Mouse (Mus musculus) cerebral cortex, adult 2 months (tissue): ENCODE results near the gene Dock2.

Experiments
- WGBS: fragments of 180-500 bp; shearing (Covaris S2); methylation state at CpG from one replicate; pipeline ENCODE4 v1.1.7; 2018; 5-methylcytosine and 5-hydroxymethylcytosine counted together

Dock2 gene

DNA sequence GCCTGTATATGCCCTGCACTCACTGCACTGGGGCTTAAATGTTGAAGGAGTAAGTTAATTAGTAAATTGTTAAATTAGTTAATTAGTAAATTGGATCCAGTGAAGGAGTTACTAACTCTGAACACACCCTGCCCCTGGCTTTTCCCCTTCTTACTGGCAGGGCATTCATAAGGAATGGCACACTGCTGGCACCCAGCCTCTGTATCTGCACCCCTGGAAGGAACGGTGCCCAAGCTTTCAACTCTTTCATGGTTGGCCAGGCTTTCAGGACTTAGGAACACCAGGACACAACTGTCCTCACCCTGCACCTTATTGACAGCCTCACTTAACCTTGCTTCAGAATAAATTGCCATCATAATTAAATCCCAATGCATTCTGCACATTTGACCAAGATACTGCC lies 359.1 kb downstream of the Dock2 start:
- 71% methylated on average over 1 of the region's 1 CpGs for WGBS

- WGBS: 21% methylated on average over 6 of the region's 6 CpGs
Measured at GRCm38 (mm10) chr11:34421061-34421460, 362.6 kb downstream of the Dock2 start.

DNA sequence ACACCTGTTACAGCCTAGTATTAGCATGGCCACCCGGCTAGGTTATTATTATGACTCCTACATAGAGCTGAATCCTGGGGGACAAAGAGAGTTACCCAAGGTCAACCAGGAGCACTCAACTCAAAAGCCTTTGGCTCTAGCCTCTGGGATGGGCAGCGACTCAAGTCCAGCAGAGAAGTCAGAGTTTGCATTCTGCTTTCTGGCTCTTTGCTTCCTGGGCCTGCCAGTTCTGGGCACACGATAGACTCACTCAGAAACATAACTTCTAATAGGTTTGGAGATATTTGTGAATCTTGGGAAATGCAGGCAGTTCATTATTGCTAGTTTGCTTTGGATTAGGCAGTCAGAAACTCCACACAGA lies 367.1 kb downstream of the Dock2 start:
- WGBS: 63% methylated on average over 3 of the region's 3 CpGs

- 44% methylated on average over 9 of the region's 9 CpGs for WGBS
Measured at GRCm38 (mm10) chr11:34415884-34416618, 367.6 kb downstream of the Dock2 start.

DNA sequence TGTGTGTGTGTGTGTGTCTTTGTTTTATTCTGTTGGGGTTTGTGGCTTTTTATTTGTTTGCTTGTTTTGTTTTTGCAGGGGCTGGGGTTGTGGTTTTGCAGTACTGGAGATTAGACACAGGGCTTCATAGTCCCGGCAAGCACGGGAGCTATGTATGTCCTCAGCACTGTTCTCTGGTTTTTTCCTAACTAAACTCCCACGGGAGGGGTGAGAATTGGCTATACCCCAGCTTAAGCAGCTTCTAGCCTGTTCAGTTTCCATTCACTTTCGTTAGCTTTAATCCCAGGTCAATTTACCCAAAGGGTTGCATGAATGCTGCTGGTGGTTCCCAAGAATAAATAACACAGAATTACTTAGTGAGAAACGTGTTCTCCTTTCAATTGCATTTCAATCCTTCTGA lies 376.8 kb downstream of the Dock2 start:
- WGBS: 37% methylated on average over 5 of the region's 5 CpGs

DNA sequence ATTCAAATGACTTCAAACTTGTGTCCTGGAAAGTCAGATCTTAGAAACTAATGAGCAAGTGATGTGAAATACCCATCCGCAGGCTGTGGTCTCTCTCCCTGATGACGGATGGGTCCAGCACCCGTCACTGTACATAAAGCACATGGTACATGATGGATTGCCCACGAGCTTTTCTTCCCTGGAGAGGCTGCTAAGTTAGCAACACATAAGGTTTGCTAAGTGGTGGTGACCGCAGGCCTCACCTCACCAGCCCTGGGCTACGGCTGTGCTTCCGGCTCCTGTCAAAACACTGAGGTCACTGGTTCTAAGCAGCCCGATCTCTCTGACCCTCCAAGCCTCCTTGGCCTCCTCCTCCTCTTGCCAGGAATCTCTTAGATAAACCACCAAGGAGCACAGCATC lies 377.4 kb downstream of the Dock2 start:
- 92% methylated on average over 8 of the region's 8 CpGs for WGBS

DNA sequence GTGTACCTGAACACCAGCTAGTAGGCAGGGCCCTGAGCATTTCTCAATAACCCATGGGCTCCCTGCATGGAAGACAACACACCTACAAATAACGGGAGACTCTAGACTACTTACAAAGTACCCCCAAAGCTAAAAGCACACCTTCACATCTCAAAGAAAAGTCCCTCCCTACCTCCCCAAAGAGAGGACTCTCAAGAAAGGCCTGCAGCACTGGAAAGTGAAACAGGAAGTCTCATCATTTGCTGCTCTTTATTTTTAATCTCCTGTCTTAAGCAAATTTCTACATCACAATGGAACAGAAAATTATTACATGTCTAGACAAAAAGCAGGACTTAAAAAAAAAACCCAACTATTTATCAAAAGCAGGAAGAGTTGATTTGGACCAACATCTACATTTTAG lies 378.4 kb downstream of the Dock2 start:
- WGBS: 86% methylated on average over 1 of the region's 1 CpGs

DNA sequence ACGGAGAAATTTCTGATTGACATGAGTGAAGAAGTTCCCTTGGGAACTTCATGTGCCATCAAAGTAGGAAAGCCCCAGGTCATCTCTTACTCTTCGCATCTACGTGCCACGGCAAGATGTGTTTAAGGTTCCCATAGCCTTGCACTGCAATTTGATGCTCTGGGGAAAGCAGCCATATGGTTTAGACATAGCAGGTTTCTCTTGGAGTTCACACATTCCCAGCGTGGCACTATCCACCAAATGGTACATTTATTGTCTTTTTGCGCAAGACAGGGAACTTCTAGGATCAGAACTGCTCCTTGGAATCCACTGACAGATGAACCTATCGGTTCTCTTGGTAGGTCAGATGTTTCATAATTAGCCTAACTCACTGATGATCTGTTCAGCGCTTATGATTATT lies 382.3 kb downstream of the Dock2 start:
- 73% methylated on average over 8 of the region's 8 CpGs for WGBS

GRCm38 (mm10) chr11:34398555-34398954 lies 385.1 kb downstream of the Dock2 start:
- WGBS: 79% methylated on average over 2 of the region's 2 CpGs

DNA sequence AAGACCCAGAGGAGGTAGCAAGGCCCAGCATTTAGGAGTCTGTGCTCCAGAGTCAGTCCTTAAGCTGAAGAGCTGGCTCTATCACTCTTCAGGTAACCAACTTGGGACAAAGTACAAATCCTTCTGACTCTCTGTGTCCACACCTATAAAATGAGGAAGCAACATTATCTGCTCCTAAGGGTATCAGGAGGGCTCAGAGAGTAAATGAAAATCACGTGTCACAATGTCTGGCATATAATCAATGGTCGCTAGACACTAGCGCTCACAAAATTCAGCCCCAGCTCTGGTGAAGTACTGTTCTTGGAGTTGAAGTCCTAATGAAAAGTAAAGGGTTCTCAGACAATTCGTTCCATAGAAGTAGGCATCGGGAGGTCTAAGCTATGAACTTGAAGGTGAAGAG lies 386.0 kb downstream of the Dock2 start:
- WGBS: 96% methylated on average over 5 of the region's 5 CpGs

- 88% methylated on average over 3 of the region's 3 CpGs for WGBS
Measured at GRCm38 (mm10) chr11:34395802-34396201, 387.9 kb downstream of the Dock2 start.

DNA sequence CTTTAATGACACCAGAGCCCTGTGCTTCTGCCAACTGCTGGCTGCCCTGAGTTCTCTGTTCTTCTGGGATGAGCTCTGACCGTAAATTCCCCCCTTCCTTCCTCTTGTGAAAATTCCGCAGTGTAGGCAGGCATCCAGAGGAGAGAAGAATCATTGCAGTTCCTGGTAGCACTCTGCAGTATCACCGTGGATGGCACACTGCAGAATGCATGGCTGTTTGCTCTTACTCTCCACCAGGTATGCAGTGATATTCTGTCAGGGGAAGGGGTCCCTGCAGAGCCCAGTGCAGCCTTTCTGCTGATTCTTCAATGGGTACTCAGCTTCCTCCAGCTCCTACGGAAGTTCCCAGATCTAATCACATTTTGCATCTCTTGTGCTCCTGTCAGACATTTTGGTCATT lies 391.6 kb downstream of the Dock2 start:
- WGBS: 55% methylated on average over 4 of the region's 4 CpGs

GRCm38 (mm10) chr11:34389261-34390116 lies 394.2 kb downstream of the Dock2 start:
- 86% methylated on average over 6 of the region's 6 CpGs for WGBS

DNA sequence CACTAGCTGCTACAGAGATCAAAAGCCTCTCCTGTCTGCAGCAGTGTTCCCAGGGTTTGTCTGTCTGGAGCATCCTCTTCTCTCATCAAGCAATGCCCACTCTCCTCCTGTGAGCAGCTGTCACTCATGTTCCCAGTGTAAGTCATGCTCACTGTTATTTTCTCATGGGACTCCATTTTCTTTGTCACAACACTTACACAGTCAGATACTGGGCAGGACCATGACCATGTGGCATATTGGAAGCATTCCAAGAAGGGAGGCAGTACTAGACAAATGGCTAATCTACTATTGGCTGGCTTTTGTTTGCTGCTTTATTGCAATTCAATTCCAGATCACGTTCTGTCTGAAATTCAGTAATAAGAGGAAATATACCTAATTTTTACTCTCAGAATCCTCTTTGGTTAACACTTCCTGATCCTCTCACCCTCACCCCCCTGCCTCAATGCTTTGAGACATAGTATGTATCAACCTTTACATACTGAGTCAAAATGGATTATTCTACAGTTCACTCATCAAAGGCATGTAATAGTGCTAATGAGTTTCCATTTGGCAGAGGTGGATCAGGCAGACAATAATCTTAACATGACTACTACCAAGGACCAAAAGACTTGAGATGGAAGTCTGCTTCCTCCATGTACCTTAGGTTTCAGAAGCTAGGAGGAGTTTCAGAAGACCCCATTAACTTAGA lies 398.5 kb downstream of the Dock2 start:
- WGBS: 74% methylated on average over 1 of the region's 1 CpGs

GRCm38 (mm10) chr11:34384178-34384577 lies 399.5 kb downstream of the Dock2 start:
- 76% methylated on average over 4 of the region's 4 CpGs for WGBS

DNA sequence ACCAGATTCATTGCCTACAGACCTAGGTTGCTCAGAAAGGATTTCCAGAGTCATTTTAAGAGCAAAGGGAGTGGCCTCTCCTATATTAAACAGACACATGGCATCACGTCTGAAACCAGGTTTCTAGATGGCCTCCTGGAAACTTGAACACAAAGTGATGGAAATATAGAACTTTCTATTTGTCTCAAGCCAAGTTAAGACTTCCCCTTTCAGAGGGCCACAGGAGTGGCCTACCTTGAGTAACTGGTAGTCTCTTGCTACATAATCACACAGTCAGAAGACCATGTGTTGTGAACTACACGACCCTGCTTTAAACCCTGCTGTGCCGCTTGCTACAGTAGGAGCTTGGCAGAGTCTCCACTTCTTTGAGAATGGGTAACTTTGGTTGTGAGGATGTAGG lies 400.2 kb downstream of the Dock2 start:
- WGBS: 89% methylated on average over 3 of the region's 3 CpGs

- 82% methylated on average over 6 of the region's 6 CpGs for WGBS
Measured at GRCm38 (mm10) chr11:34377649-34378048, 406.0 kb downstream of the Dock2 start.

DNA sequence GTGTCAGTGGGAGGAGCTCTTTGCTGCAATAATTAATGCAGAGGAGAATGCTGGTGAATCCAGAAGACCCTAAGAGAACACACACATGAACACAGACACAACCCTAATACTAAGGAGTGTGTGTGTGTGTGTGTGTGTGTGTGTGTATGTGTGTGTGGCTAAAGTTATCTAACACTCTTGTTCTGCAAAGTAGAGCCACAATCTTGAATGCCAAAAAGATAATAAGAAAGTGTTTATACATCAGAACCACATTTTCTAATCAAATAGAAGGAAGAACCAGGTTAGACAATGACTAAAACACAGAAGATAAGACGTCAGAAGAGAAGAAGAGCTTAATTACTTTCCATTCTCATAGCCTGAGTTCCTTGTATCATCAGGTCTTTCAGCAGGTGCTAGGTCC lies 408.1 kb downstream of the Dock2 start:
- 85% methylated on average over 1 of the region's 1 CpGs for WGBS

DNA sequence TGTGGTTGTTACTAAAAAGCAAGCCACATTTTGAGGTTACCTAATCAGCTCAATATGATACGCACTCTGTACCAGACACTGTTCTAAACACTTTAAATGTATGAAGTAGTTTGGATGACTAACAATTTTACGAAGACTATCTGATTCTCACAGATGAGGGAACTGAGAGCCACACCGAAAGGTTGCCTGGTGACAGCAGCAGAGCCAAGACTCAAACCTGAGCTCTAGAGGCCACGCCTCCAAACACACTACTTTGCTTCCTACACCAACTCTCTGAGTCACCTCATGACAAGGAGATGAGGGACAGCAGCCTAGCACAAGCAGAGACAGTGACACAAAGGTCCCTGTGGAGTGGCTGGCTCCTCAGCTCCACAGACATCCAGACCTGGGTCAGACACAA lies 411.5 kb downstream of the Dock2 start:
- WGBS: 81% methylated on average over 4 of the region's 4 CpGs

GRCm38 (mm10) chr11:34356109-34356508 lies 427.6 kb downstream of the Dock2 start:
- WGBS: 59% methylated on average over 2 of the region's 2 CpGs

GRCm38 (mm10) chr11:34355406-34355805 lies 428.3 kb downstream of the Dock2 start:
- 81% methylated on average over 12 of the region's 12 CpGs for WGBS

- WGBS: 85% methylated on average over 10 of the region's 10 CpGs
Measured at GRCm38 (mm10) chr11:34349453-34350056, 434.1 kb downstream of the Dock2 start.
